Mouse (Mus musculus): ENCODE results near the gene 1700010I14Rik. TPM values are rescaled to one million over a fixed set of nuclear protein-coding genes. Genes with fewer than 3 reads are reported as not detected.
A peak's percentile ranks its signal among the peaks of the same experiment; 100 is the strongest.

Gene 1700010I14Rik
- polyA plus RNA-seq, 1 experiment from 2014 or later, result 0.60 TPM

GRCm38 (mm10) chr17:8995344-8995743 is 7.2 kb downstream of the 1700010I14Rik start:
- Histone ChIP-seq H3K4me2 (ENCODE audit: low read depth, low read length) (no peak overlapping the region), H3K9ac (replicated peaks) (no peak overlapping the region), H3K27me3 (ENCODE audit: insufficient read depth, low read length) (no peaks in the 10 kb centered on the region), H3K4me1 (ENCODE audit: insufficient read depth) (peaks cover 5% of the 10 kb centered on the region; the same call in 1 of the 2 replicates), H3K36me3 (replicated peaks; ENCODE audit: insufficient read depth, low read length) (no peaks in the 10 kb centered on the region; the same call in 1 of the 2 replicates), H3K9me3 (ENCODE audit: low read length) (no peaks in the 10 kb centered on the region), H3K27ac (ENCODE audit: low read depth) (no peak overlapping the region), H3K4me3 (ENCODE audit: low read depth, low read length) (no peak overlapping the region)
- ATAC-seq (peak; percentile 84), DNase-seq (peak; percentile 78)
- WGBS (ENCODE audit: insufficient replicate concordance), result 62% methylated on average over 1 of the region's 1 CpGs
- TF ChIP-seq EP300 (IDR thresholded peaks at IDR 0.05; ENCODE audit: low read depth), result no peak

- no peak overlapping the region for H3K4me2 ChIP-seq (ENCODE audit: low read depth, low read length)
- H3K36me3 ChIP-seq (replicated peaks; ENCODE audit: insufficient read depth, low read length), result no peaks in the 10 kb centered on the region; the same call in 1 of the 2 replicates
- ATAC-seq (no peak), DNase-seq (no peak)
- H3K4me3 ChIP-seq (ENCODE audit: low read depth, low read length), result no peak overlapping the region
- H3K27me3 ChIP-seq (ENCODE audit: insufficient read depth, low read length), result no peaks in the 10 kb centered on the region
- 50% methylated on average over 4 of the region's 4 CpGs for WGBS (ENCODE audit: insufficient replicate concordance)
- no peak overlapping the region for H3K9ac ChIP-seq (replicated peaks)
- TF ChIP-seq EP300 (IDR thresholded peaks at IDR 0.05; ENCODE audit: low read depth) (no peak), CTCF (IDR thresholded peaks at IDR 0.05; ENCODE audit: low read depth) (no peak)
- H3K9me3 ChIP-seq (ENCODE audit: low read length), result no peaks in the 10 kb centered on the region
- no peak overlapping the region for H3K27ac ChIP-seq (ENCODE audit: low read depth)
- no peaks in the 10 kb centered on the region for H3K4me1 ChIP-seq (ENCODE audit: insufficient read depth)
These were observed 14.3 kb downstream of the 1700010I14Rik start for GRCm38 (mm10) chr17:9002438-9002837.

GRCm38 (mm10) chr17:9004516-9004915 is 16.4 kb downstream of the 1700010I14Rik start:
- no peak overlapping the region for H3K4me3 ChIP-seq (ENCODE audit: low read depth, low read length)
- 67% methylated on average over 4 of the region's 4 CpGs for WGBS (ENCODE audit: insufficient replicate concordance)
- H3K27ac ChIP-seq (ENCODE audit: low read depth), result no peak overlapping the region
- H3K4me2 ChIP-seq (ENCODE audit: low read depth, low read length), result no peak overlapping the region
- no peak for ATAC-seq
- H3K9ac ChIP-seq (replicated peaks), result no peak overlapping the region
- no peaks in the 10 kb centered on the region for H3K27me3 ChIP-seq (ENCODE audit: insufficient read depth, low read length)
- H3K36me3 ChIP-seq (replicated peaks; ENCODE audit: insufficient read depth, low read length), result no peaks in the 10 kb centered on the region; the same call in 1 of the 2 replicates
- no peaks in the 10 kb centered on the region for H3K4me1 ChIP-seq (ENCODE audit: insufficient read depth)
- TF ChIP-seq EP300 (IDR thresholded peaks at IDR 0.05; ENCODE audit: low read depth) (no peak), CTCF (IDR thresholded peaks at IDR 0.05; ENCODE audit: low read depth) (no peak)
- H3K9me3 ChIP-seq (ENCODE audit: low read length), result no peaks in the 10 kb centered on the region
- no peak for DNase-seq

- TF ChIP-seq CTCF (IDR thresholded peaks at IDR 0.05; ENCODE audit: low read depth), result 0 out of 2 replicates have a peak, but pooled peaks have one; percentile 14
- TF ChIP-seq EP300 (IDR thresholded peaks at IDR 0.05; ENCODE audit: low read depth), result no peak
- Histone ChIP-seq H3K27me3 (ENCODE audit: insufficient read depth, low read length) (no peaks in the 10 kb centered on the region), H3K9me3 (ENCODE audit: low read length) (no peaks in the 10 kb centered on the region), H3K4me1 (ENCODE audit: insufficient read depth) (no peaks in the 10 kb centered on the region), H3K9ac (replicated peaks) (no peak overlapping the region), H3K36me3 (replicated peaks; ENCODE audit: insufficient read depth, low read length) (no peaks in the 10 kb centered on the region), H3K27ac (ENCODE audit: low read depth) (no peak overlapping the region), H3K4me2 (ENCODE audit: low read depth, low read length) (no peak overlapping the region), H3K4me3 (ENCODE audit: low read depth, low read length) (no peak overlapping the region)
- DNase-seq, result no peak
- ATAC-seq, result no peak
- 38% methylated on average over 14 of the region's 14 CpGs for WGBS (ENCODE audit: insufficient replicate concordance)
These were observed 35.2 kb downstream of the 1700010I14Rik start for GRCm38 (mm10) chr17:9023198-9023942.

GRCm38 (mm10) chr17:9030181-9030580 is 42.0 kb downstream of the 1700010I14Rik start:
- Histone ChIP-seq H3K9me3 (ENCODE audit: low read length) (no peaks in the 10 kb centered on the region), H3K27ac (ENCODE audit: low read depth) (no peak overlapping the region), H3K9ac (replicated peaks) (no peak overlapping the region), H3K27me3 (ENCODE audit: insufficient read depth, low read length) (no peaks in the 10 kb centered on the region), H3K4me1 (ENCODE audit: insufficient read depth) (no peaks in the 10 kb centered on the region), H3K36me3 (replicated peaks; ENCODE audit: insufficient read depth, low read length) (no peaks in the 10 kb centered on the region), H3K4me2 (ENCODE audit: low read depth, low read length) (no peak overlapping the region), H3K4me3 (ENCODE audit: low read depth, low read length) (no peak overlapping the region)
- ATAC-seq, result no peak
- DNase-seq, result no peak
- TF ChIP-seq EP300 (IDR thresholded peaks at IDR 0.05; ENCODE audit: low read depth) (no peak), CTCF (IDR thresholded peaks at IDR 0.05; ENCODE audit: low read depth) (peak; percentile 17; the same call in 1 of the 2 replicates)
- 54% methylated on average over 5 of the region's 5 CpGs for WGBS (ENCODE audit: insufficient replicate concordance)

GRCm38 (mm10) chr17:9031241-9032141 is 43.4 kb downstream of the 1700010I14Rik start:
- Histone ChIP-seq H3K9me3 (ENCODE audit: low read length) (no peaks in the 10 kb centered on the region), H3K36me3 (replicated peaks; ENCODE audit: insufficient read depth, low read length) (no peaks in the 10 kb centered on the region), H3K27ac (ENCODE audit: low read depth) (no peak overlapping the region), H3K4me3 (ENCODE audit: low read depth, low read length) (no peak overlapping the region), H3K4me1 (ENCODE audit: insufficient read depth) (no peaks in the 10 kb centered on the region), H3K27me3 (ENCODE audit: insufficient read depth, low read length) (no peaks in the 10 kb centered on the region), H3K9ac (replicated peaks) (no peak overlapping the region), H3K4me2 (ENCODE audit: low read depth, low read length) (peak overlapping the region; percentile 49)
- WGBS (ENCODE audit: insufficient replicate concordance), result 10% methylated on average over 24 of the region's 24 CpGs
- ATAC-seq (no peak), DNase-seq (peak; percentile 75)
- no peak for TF ChIP-seq EP300 (IDR thresholded peaks at IDR 0.05; ENCODE audit: low read depth)
- TF ChIP-seq CTCF (IDR thresholded peaks at IDR 0.05; ENCODE audit: low read depth), result peak; percentile 90

Measured in liver, postnatal 0 days (tissue).